Mouse (Mus musculus): Measurements from ENCODE around the gene Abr.
A peak's percentile ranks its signal among the peaks of the same experiment; 100 is the strongest.

Gene Abr

GRCm38 (mm10) chr11:76374491-76375185 is 247.5 kb downstream of the Abr start:
- peak; percentile 81 for DNase-seq (ENCODE audit: low spot score)

- no peak for DNase-seq (ENCODE audit: low spot score)
Observed at GRCm38 (mm10) chr11:76372534-76372933, 249.6 kb downstream of the Abr start.

- DNase-seq (ENCODE audit: low spot score): no peak
Observed at GRCm38 (mm10) chr11:76372120-76372519, 250.0 kb downstream of the Abr start.

GRCm38 (mm10) chr11:76370491-76370890 is 251.6 kb downstream of the Abr start:
- no peak for DNase-seq (ENCODE audit: low spot score)

Data from yolk sac, embryonic 10.5 days (tissue).